Mouse (Mus musculus): ENCODE measurements around the gene Mettl7a3.
A peak's percentile ranks its signal among the peaks of the same experiment; 100 is the strongest.
"Not testable (repeated sequence)": the region's sequence is repeated elsewhere in the genome, so short reads cannot be mapped to it uniquely, and the experiment has no call there.

The Mettl7a3 gene

GRCm38 (mm10) chr15:100329336-100329735, 5.4 kb upstream of the Mettl7a3 start:
- not testable (repeated sequence) for DNase-seq (ENCODE audit: low spot score)

GRCm38 (mm10) chr15:100330739-100331138, 4.0 kb upstream of the Mettl7a3 start:
- DNase-seq (ENCODE audit: low spot score), result no peak

GRCm38 (mm10) chr15:100332077-100332961, 2.4 kb upstream of the Mettl7a3 start:
- DNase-seq (ENCODE audit: low spot score), result not testable (repeated sequence)

- DNase-seq (ENCODE audit: low spot score), result not testable (repeated sequence)
Measured at GRCm38 (mm10) chr15:100337328-100337727, 2.6 kb downstream of the Mettl7a3 start.

GRCm38 (mm10) chr15:100337847-100338246, 3.1 kb downstream of the Mettl7a3 start:
- peak; percentile 76 for DNase-seq (ENCODE audit: low spot score)

DNA sequence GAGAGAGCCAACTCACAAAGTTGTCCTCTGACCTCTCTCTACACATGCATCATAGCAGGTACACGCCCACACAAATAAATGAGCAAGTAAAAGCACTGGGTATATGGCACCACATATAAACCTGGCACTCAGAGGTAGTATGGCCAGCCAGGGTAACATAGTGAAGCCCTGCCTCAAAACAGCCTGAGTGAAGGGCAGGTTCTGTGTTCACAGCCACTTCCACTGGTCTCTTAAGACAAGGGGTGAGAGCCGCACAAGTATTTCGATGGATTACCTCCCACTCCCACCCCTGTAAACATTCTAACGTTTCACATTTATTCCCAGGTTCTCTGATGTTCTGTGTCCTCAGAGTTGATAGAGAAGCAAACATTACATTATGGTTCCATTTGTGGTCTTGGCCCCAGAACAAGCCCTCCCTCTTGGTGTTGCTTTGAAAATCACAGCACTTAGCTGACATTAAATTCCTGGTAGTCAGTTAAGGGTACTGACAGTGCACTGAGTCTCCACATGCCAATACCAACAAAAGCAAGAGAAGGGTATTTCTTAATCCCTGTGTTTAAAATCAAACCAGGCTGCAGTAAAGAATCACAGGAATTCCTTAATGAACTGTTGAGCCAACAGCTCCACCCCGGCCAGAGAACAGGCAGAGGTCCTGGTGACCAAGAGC, 6.7 kb downstream of the Mettl7a3 start:
- not testable (repeated sequence) for DNase-seq (ENCODE audit: low spot score)

DNA sequence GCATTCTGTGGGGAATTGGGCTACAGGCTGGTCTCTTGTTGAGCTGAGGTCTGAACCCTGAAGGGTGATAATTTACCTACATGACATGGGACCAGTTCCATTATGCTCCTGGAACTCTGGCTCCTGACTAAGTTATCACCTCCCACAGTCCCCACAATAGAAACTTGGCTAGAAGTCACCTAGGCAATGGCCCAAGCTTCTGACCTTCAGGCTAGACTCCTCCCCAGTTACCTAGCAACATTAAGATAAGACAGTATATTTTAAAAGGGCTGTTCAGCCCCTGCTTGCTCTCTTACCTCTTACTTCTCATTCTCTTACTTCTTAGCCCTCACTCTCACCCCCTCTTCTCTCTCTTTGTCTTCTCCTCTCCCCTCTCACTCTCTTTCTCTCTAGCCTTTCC, 10.8 kb downstream of the Mettl7a3 start:
- no peak for DNase-seq (ENCODE audit: low spot score)

- no peak for DNase-seq (ENCODE audit: low spot score)
Measured at GRCm38 (mm10) chr15:100346761-100347160, 12.0 kb downstream of the Mettl7a3 start.

DNA sequence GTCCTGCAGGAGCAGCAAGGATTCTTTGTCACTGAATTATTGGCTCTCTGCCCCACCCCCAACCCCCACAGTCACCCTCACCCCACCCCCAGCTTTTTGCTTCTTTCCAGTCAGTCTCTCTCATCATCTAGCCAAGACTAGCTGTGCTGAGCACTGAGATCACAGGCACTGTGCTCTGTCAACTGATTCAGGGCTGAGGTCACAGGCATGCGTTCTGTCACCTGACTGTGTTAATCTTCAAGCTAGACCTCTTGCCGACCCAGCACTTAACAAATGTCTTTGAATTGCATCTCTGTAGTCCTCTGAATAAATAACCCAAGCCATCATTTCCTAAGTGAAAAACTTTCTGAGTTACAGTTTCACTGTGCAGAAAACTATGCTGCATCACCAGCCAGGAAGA, 14.8 kb downstream of the Mettl7a3 start:
- DNase-seq (ENCODE audit: low spot score), result no peak

- peak; percentile 13 for DNase-seq (ENCODE audit: low spot score)
Measured at GRCm38 (mm10) chr15:100351501-100352060, 16.9 kb downstream of the Mettl7a3 start.

DNA sequence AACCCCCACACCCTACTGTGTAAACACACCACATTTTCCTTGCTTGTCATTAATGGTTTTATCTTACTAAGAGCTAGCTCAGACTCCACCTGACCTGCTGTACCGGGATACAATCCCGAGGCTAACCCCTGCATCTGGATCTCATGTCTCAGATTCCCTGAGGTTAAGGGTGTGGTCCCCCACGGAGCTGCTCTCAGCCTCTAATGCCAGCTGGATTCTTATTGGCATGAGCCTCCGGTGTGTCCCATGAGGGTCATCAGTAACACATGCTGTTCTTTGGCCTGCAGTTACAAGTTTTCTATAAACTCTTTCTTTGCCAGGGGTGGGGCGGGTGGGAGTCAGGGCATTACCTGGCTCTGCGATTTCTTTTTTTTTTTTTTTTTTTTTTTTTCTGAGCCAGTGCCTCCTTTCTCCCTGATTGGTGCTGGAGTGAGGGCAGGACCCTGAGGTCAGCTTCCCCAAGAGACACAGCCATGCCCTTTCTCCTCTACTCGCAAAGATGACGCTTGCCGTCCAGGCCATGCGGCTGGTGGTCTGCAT, 18.1 kb downstream of the Mettl7a3 start, which contains the start of the genes Methig1 and Mettl7a2:
Methig1 (plus strand) TSS at position 439 of the 540 bp plus-strand sequence.
Mettl7a2 (plus strand) TSS at position 490 of the 540 bp plus-strand sequence.
- DNase-seq (ENCODE audit: low spot score), result no peak

GRCm38 (mm10) chr15:100353399-100353798, 18.7 kb downstream of the Mettl7a3 start:
- DNase-seq (ENCODE audit: low spot score), result not testable (repeated sequence)

GRCm38 (mm10) chr15:100355876-100356275, 21.1 kb downstream of the Mettl7a3 start:
- DNase-seq (ENCODE audit: low spot score), result no peak

DNA sequence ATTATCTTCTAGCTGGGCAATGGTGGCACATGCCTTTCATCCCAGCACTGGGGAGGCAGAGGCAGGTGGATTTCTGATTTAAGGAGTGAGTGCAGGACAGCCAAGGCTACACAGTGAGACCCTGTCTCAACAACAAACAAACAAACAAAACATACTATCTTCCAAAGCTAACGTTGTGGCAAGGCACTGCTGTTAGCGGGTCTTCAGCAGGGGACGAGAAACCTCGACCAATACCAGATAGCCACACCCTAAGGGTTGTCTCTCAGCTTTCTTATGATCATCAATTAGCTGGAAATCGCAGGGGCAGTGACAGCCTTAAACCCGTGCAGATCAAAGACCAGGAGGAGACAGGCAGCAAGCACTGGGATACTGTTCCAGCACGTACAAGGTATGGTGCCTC, 29.5 kb downstream of the Mettl7a3 start, which contains the start of gene Higd1c:
Higd1c (plus strand) TSS at position 301 of the 400 bp plus-strand sequence.
- no peak for DNase-seq (ENCODE audit: low spot score)

- DNase-seq (ENCODE audit: low spot score), result not testable (repeated sequence)
Measured at GRCm38 (mm10) chr15:100365967-100366366, 31.2 kb downstream of the Mettl7a3 start.

DNA sequence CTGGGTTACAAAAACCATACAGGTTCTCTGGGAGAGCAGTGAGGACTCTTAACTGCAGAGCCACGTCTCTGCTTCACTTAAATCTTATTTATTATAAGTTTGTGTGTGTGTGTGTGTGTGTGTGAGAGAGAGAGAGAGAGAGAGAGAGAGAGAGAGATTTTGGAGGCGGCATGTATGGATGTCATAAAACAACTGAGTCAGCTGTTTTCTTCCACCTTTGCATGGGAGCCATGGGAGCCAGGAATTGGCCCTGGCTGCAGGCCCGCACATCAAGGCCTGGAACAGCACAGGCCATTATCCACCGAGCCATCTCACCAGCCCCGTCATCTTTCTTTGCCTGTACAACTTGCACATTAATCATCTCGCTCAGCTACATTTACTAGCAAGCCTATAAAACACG, 32.4 kb downstream of the Mettl7a3 start:
- DNase-seq (ENCODE audit: low spot score), result no peak

GRCm38 (mm10) chr15:100375066-100375465, 40.3 kb downstream of the Mettl7a3 start:
- DNase-seq (ENCODE audit: low spot score), result peak; percentile 70

DNA sequence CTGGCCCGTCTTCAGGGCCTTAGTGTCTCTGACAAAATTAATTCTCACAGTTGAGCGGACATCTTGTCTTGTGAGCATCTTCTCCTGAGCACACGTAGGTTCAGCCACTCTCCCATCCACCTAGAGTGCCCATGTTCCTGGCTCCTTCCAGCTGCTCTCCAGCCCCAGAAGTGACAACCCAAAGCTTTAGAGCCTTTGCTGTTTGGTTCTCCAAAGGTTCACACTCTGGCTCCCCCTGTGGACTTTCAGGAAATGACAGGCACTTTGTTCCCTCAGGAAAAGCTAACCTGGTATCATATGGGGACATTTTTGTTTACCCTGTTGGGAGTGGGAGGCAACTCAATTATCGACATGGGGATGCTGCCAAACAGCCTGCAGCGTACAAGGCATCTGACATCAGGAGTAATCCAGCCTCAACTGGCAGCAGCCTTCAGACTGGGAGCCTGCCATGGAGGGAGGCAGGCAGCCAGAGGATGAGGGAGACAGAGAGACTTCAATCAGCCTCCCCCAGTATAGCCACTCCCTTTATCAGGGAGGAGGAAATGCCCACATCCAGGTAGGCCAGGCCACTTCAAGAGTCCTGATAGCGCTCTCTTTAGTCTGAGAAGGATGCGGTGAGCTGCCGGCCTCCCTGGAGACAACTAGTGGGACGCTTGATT, 43.2 kb downstream of the Mettl7a3 start:
- not testable (repeated sequence) for DNase-seq (ENCODE audit: low spot score)

DNA sequence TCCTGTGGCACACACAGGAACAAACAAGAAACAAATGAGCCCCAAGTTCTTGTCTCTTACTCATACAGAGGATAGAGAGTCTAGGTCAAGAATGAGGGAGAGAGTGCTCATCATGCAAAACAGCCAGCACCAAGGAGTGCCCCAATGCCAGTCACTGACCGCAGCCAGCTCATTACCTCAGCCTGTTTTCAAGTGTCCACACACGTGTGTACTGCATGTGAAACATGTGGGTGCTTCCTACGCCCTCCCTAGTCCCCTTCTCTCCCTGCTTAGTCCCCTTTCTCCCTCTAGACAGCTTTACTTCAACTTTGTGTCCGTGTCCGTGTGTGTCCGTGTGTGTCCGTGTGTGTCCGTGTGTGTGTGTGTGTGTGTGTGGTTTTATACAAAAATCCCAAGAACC, 44.9 kb downstream of the Mettl7a3 start:
- DNase-seq (ENCODE audit: low spot score), result no peak

- DNase-seq (ENCODE audit: low spot score), result no peak
Measured at GRCm38 (mm10) chr15:100380104-100380503, 45.4 kb downstream of the Mettl7a3 start.

GRCm38 (mm10) chr15:100385705-100386104, 51.0 kb downstream of the Mettl7a3 start:
- no peak for DNase-seq (ENCODE audit: low spot score)

Measured in embryo, embryonic 10 days (tissue).